Mouse (Mus musculus) forebrain, embryonic 16.5 days (tissue): ENCODE measurements around the gene Sema3a. TPM values are rescaled to one million over a fixed set of nuclear protein-coding genes. Genes with fewer than 3 reads are reported as not detected.

ENCODE experiments used
- ATAC-seq: fragments of 200-750 bp; cut with Nextera tagmentation; 2 replicates; pipeline ENCODE4 v1.8.0; 2017; ENCODE audit warnings: mild to moderate bottlenecking, moderate library complexity
- H3K27ac ChIP-seq: fragments of 300-500 bp; sonication (generic); 2 replicates; pipeline ENCODE4 v1.5.1; 2014; ENCODE audit warnings: low read length, control low read depth
- H3K27me3 ChIP-seq: fragments of 300-500 bp; sonication (generic); replicated peaks from 2 replicates; pipeline ENCODE4 v1.6.1; 2014; ENCODE audit warnings: low read length; ENCODE audit not compliant: control insufficient read depth, insufficient read depth
- H3K36me3 ChIP-seq: fragments of 300-500 bp; sonication (generic); 2 replicates; pipeline ENCODE4 v1.6.1; 2014; ENCODE audit not compliant: control insufficient read depth, insufficient read depth
- H3K4me1 ChIP-seq: fragments of 300-500 bp; sonication (generic); replicated peaks from 2 replicates; pipeline ENCODE4 v1.6.1; 2014; ENCODE audit warnings: low read length; ENCODE audit not compliant: control insufficient read depth, insufficient read depth
- H3K4me2 ChIP-seq: fragments of 300-500 bp; sonication (generic); 2 replicates; pipeline ENCODE4 v1.6.1; 2014; ENCODE audit warnings: mild to moderate bottlenecking, low read length, control low read depth
- H3K4me3 ChIP-seq: fragments of 300-500 bp; sonication (generic); replicated peaks from 2 replicates; pipeline ENCODE4 v1.5.1; 2014; ENCODE audit warnings: mild to moderate bottlenecking, low read length, control low read depth
- H3K9ac ChIP-seq: fragments of 300-500 bp; sonication (generic); replicated peaks from 2 replicates; pipeline ENCODE4 v1.6.1; 2014; ENCODE audit warnings: low read depth, low read length, control low read depth
- H3K9me3 ChIP-seq: fragments of 300-500 bp; sonication (generic); 2 replicates; pipeline ENCODE4 v1.6.1; 2016; ENCODE audit warnings: low read length; ENCODE audit not compliant: control insufficient read depth
- WGBS: fragments of 180-500 bp; shearing (Covaris S2); extraction: QIAGEN DNeasy Blood & Tissue Kit; methylation state at CpG from one replicate; pipeline ENCODE4 v1.1.7; 2014; 5-methylcytosine and 5-hydroxymethylcytosine counted together
- polyA plus RNA-seq: library from polyadenylated mRNA; unstranded; fragments of >200 nt; fragmentation: Nextera tagmentation; extraction: Ambion mirVana; gene quantifications from 2 replicates; pipeline ENCODE4 v1.2.1, GENCODE M21; 2015

Sema3a gene
- polyA plus RNA-seq, 1 experiment from 2014 or later: 22.1 TPM

- no peak overlapping the region for H3K9ac ChIP-seq
- H3K4me1 ChIP-seq: peaks cover 2% of the 10 kb centered on the region; the same call in 1 of the 2 replicates
- H3K4me2 ChIP-seq: no peak overlapping the region
- no peaks in the 10 kb centered on the region for H3K36me3 ChIP-seq
- WGBS: 42% methylated on average over 4 of the region's 4 CpGs
- H3K4me3 ChIP-seq: no peak overlapping the region
- no peak overlapping the region for H3K27ac ChIP-seq
- no peaks in the 10 kb centered on the region for H3K9me3 ChIP-seq
- no peaks in the 10 kb centered on the region for H3K27me3 ChIP-seq
- ATAC-seq: peak; percentile 77; the same call in 1 of the 2 replicates
Observed at GRCm38 (mm10) chr5:13351611-13352010, 226.4 kb downstream of the Sema3a start.

GRCm38 (mm10) chr5:13352995-13353394 is 227.8 kb downstream of the Sema3a start:
- H3K36me3 ChIP-seq: no peaks in the 10 kb centered on the region
- no peak overlapping the region for H3K9ac ChIP-seq
- H3K27ac ChIP-seq: no peak overlapping the region
- H3K4me1 ChIP-seq: peaks cover 2% of the 10 kb centered on the region; the same call in 1 of the 2 replicates
- H3K27me3 ChIP-seq: no peaks in the 10 kb centered on the region
- no peak overlapping the region for H3K4me3 ChIP-seq
- H3K4me2 ChIP-seq: no peak overlapping the region
- WGBS: 69% methylated on average over 1 of the region's 1 CpGs
- H3K9me3 ChIP-seq: no peaks in the 10 kb centered on the region
- no peak for ATAC-seq

- H3K27me3 ChIP-seq: no peaks in the 10 kb centered on the region
- H3K4me3 ChIP-seq: no peak overlapping the region
- no peaks in the 10 kb centered on the region for H3K9me3 ChIP-seq
- H3K4me1 ChIP-seq: peaks cover 2% of the 10 kb centered on the region; the same call in 1 of the 2 replicates
- no peak overlapping the region for H3K4me2 ChIP-seq
- H3K9ac ChIP-seq: no peak overlapping the region
- no peak overlapping the region for H3K27ac ChIP-seq
- H3K36me3 ChIP-seq: no peaks in the 10 kb centered on the region
- no peak for ATAC-seq
- 81% methylated on average over 1 of the region's 1 CpGs for WGBS
Observed at GRCm38 (mm10) chr5:13353539-13353938, 228.3 kb downstream of the Sema3a start.

- Histone ChIP-seq H3K9me3 (no peaks in the 10 kb centered on the region), H3K4me3 (no peak overlapping the region), H3K4me1 (peaks cover 2% of the 10 kb centered on the region; the same call in 1 of the 2 replicates), H3K27me3 (no peaks in the 10 kb centered on the region), H3K27ac (no peak overlapping the region), H3K9ac (no peak overlapping the region), H3K36me3 (no peaks in the 10 kb centered on the region), H3K4me2 (no peak overlapping the region)
- ATAC-seq: no peak
- 71% methylated on average over 1 of the region's 1 CpGs for WGBS
Observed at GRCm38 (mm10) chr5:13354913-13355312, 229.7 kb downstream of the Sema3a start.

- 74% methylated on average over 4 of the region's 4 CpGs for WGBS
Observed at GRCm38 (mm10) chr5:13358770-13359169, 233.6 kb downstream of the Sema3a start.

GRCm38 (mm10) chr5:13360711-13361110 is 235.5 kb downstream of the Sema3a start:
- no peaks in the 10 kb centered on the region for H3K9me3 ChIP-seq
- H3K4me3 ChIP-seq: no peak overlapping the region
- 21% methylated on average over 3 of the region's 3 CpGs for WGBS
- H3K27me3 ChIP-seq: no peaks in the 10 kb centered on the region
- no peaks in the 10 kb centered on the region for H3K4me1 ChIP-seq
- no peak overlapping the region for H3K27ac ChIP-seq
- H3K36me3 ChIP-seq: no peaks in the 10 kb centered on the region
- H3K4me2 ChIP-seq: no peak overlapping the region
- no peak overlapping the region for H3K9ac ChIP-seq
- ATAC-seq: no peak

More at GRCm38 (mm10) chr5:13358770-13359169, 233.6 kb downstream of the Sema3a start:
- ATAC-seq: no peak
- no peaks in the 10 kb centered on the region for H3K4me1 ChIP-seq
- H3K4me2 ChIP-seq: no peak overlapping the region
- no peaks in the 10 kb centered on the region for H3K9me3 ChIP-seq
- H3K27me3 ChIP-seq: no peaks in the 10 kb centered on the region
- no peak overlapping the region for H3K9ac ChIP-seq
- H3K4me3 ChIP-seq: no peak overlapping the region
- H3K36me3 ChIP-seq: no peaks in the 10 kb centered on the region
- no peak overlapping the region for H3K27ac ChIP-seq

- ATAC-seq: no peak
- Histone ChIP-seq H3K36me3 (no peaks in the 10 kb centered on the region), H3K27ac (no peak overlapping the region), H3K4me3 (no peak overlapping the region), H3K4me2 (no peak overlapping the region), H3K27me3 (no peaks in the 10 kb centered on the region), H3K4me1 (no peaks in the 10 kb centered on the region), H3K9ac (no peak overlapping the region), H3K9me3 (no peaks in the 10 kb centered on the region)
- 87% methylated on average over 2 of the region's 2 CpGs for whole genome bisulfite sequencing
Observed at GRCm38 (mm10) chr5:13365108-13365507, 239.9 kb downstream of the Sema3a start.

- no peak overlapping the region for H3K4me3 ChIP-seq
- 37% methylated on average over 4 of the region's 4 CpGs for WGBS
- H3K9me3 ChIP-seq: no peaks in the 10 kb centered on the region
- H3K4me2 ChIP-seq: no peak overlapping the region
- H3K9ac ChIP-seq: no peak overlapping the region
- H3K27me3 ChIP-seq: no peaks in the 10 kb centered on the region
- ATAC-seq: peak; percentile 92
- no peaks in the 10 kb centered on the region for H3K36me3 ChIP-seq
- H3K27ac ChIP-seq: no peak overlapping the region
- H3K4me1 ChIP-seq: 0 out of 2 replicates have a peak, but pooled peaks cover 2% of the 10 kb centered on the region
Observed at GRCm38 (mm10) chr5:13379223-13379622, 254.0 kb downstream of the Sema3a start.

- H3K4me2 ChIP-seq: no peak overlapping the region
- no peak overlapping the region for H3K4me3 ChIP-seq
- WGBS: 90% methylated on average over 4 of the region's 4 CpGs
- ATAC-seq: no peak
- no peak overlapping the region for H3K9ac ChIP-seq
- H3K9me3 ChIP-seq: no peaks in the 10 kb centered on the region
- H3K27me3 ChIP-seq: no peaks in the 10 kb centered on the region
- no peak overlapping the region for H3K27ac ChIP-seq
- 0 out of 2 replicates have a peak, but pooled peaks cover 2% of the 10 kb centered on the region for H3K4me1 ChIP-seq
- no peaks in the 10 kb centered on the region for H3K36me3 ChIP-seq
Observed at GRCm38 (mm10) chr5:13384047-13384446, 258.8 kb downstream of the Sema3a start.

- H3K4me2 ChIP-seq: no peak overlapping the region
- no peaks in the 10 kb centered on the region for H3K4me1 ChIP-seq
- H3K36me3 ChIP-seq: no peaks in the 10 kb centered on the region
- ATAC-seq: no peak
- H3K4me3 ChIP-seq: no peak overlapping the region
- no peaks in the 10 kb centered on the region for H3K9me3 ChIP-seq
- H3K27ac ChIP-seq: no peak overlapping the region
- no peaks in the 10 kb centered on the region for H3K27me3 ChIP-seq
- 75% methylated on average over 4 of the region's 4 CpGs for WGBS
- no peak overlapping the region for H3K9ac ChIP-seq
Observed at GRCm38 (mm10) chr5:13384714-13385113, 259.5 kb downstream of the Sema3a start.
